Mouse (Mus musculus) heart, adult 2 months (tissue): Measurements from ENCODE around the gene AC124502.3. TPM values are rescaled to one million over a fixed set of nuclear protein-coding genes. Genes with fewer than 3 reads are reported as not detected.

ENCODE experiments used
- DNase-seq, 2 experiments: peaks; one replicate each; pipeline ENCODE4 v3.0.0; 2021
- H3K27ac ChIP-seq: fragments of 200-600 bp; 2 replicates; pipeline ENCODE4 v1.8.1; 2022
- H3K27me3 ChIP-seq: fragments of 200-500 bp; 2 replicates; pipeline ENCODE4 v1.6.1; 2012; ENCODE audit warnings: mild to moderate bottlenecking, low read length, inconsistent platforms, mixed read lengths; ENCODE audit not compliant: control insufficient read depth, insufficient read depth
- H3K36me3 ChIP-seq: fragments of 200-500 bp; 2 replicates; pipeline ENCODE4 v1.6.1; 2012; ENCODE audit warnings: low read length, inconsistent platforms; ENCODE audit not compliant: control insufficient read depth, insufficient read depth
- H3K4me1 ChIP-seq: fragments of 200-500 bp; 2 replicates; pipeline ENCODE4 v1.6.1; 2011; ENCODE audit warnings: low read length; ENCODE audit not compliant: control insufficient read depth, insufficient read depth
- H3K4me3 ChIP-seq: fragments of 200-600 bp; 2 replicates; pipeline ENCODE4 v1.8.1; 2022
- H3K79me2 ChIP-seq: fragments of 200-500 bp; replicated peaks from 2 replicates; pipeline ENCODE4 v1.6.1; 2012; ENCODE audit warnings: mild to moderate bottlenecking, inconsistent platforms, low read length, moderate library complexity, mixed read lengths; ENCODE audit not compliant: control insufficient read depth, insufficient read depth
- H3K9ac ChIP-seq: fragments of 200-500 bp; 2 replicates; pipeline ENCODE4 v1.6.1; 2012; ENCODE audit warnings: low read depth, mild to moderate bottlenecking, control low read depth, inconsistent platforms, low read length, mixed read lengths
- CTCF ChIP-seq: fragments of 200-600 bp; IDR thresholded peaks from 2 replicates; pipeline ENCODE4 v1.8.1; 2022; ENCODE audit warnings: antibody characterized with exemption, mild to moderate bottlenecking, moderate library complexity
- EP300 ChIP-seq: fragments of 200-500 bp; IDR thresholded peaks from 2 replicates; pipeline ENCODE4 v1.6.1; 2011; ENCODE audit warnings: low read depth, low read length, control low read depth; ENCODE audit not compliant: insufficient read depth
- POLR2A ChIP-seq: fragments of 200-500 bp; IDR thresholded peaks from 2 replicates; pipeline ENCODE4 v1.6.1; 2011; ENCODE audit warnings: mild to moderate bottlenecking, low read depth, low read length, control low read depth; ENCODE audit not compliant: insufficient read depth
- WGBS: fragments of 180-500 bp; shearing (Covaris S2); methylation state at CpG from one replicate; pipeline ENCODE4 v1.1.7; 2018; 5-methylcytosine and 5-hydroxymethylcytosine counted together
- intact Hi-C: fragments of 180-260 bp; cut with DNase I; formaldehyde crosslinking; loops from one replicate; pipeline ENCODE4 v1.15.1; 2025
- polyA plus RNA-seq: library from polyadenylated mRNA; depleted of rRNA; stranded (reverse); fragments of >200 nt; gene quantifications from 2 replicates; pipeline ENCODE4 v1.2.3, GENCODE M21; 2012
- total RNA-seq, 2 experiments: library from RNA; stranded (reverse); gene quantifications; 2 replicates each; pipeline ENCODE4 v1.2.3; 2021

The AC124502.3 gene
- total and polyA plus RNA-seq, 3 experiments = 0.08 to 2.3 (median 1.3) TPM

DNA sequence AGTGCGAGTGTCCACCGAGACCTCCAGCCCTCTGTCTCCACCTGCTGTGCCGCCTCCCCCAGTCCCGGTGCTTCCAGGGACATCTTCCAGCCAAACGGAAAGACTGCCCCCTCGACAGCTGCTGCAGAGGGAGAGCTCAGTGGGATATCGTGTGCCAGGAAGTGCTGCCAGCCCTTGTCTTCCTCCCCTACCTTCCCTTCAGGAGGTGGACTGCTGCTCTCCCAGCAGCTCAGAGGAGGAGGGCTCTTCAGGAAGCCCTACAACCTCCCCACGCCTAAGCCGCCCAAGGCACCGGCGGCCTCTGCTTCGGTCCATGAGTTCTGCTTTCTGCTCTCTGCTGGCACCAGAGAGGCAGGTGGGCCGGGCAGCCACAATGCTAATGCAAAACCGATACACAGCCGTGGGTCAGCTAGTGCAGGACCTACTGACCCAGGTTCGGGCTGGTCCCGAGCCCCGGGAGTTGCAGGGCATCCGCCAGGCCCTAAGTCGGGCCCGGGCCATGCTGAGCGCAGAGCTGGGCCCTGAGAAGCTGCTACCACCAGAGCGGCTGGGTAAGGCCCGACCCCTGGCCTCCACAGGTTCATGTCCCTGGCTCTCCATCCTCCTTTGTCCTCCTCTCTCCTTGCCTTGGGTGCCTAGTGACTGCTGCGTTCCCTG, 13.6 kb downstream of the AC124502.3 start:
- Histone ChIP-seq H3K27ac (no peak overlapping the region), H3K9ac (no peak overlapping the region), H3K36me3 (no peaks in the 10 kb centered on the region), H3K4me1 (peaks cover 4% of the 10 kb centered on the region), H3K4me3 (no peak overlapping the region), H3K79me2 (no peaks in the 10 kb centered on the region), H3K27me3 (no peaks in the 10 kb centered on the region)
- TF ChIP-seq CTCF = no peak
- TF ChIP-seq POLR2A = no peak
- no peak for TF ChIP-seq EP300
- 49% methylated on average over 25 of the region's 25 CpGs for WGBS
- no peak for DNase-seq
- intact Hi-C loops = no loop called here

DNA sequence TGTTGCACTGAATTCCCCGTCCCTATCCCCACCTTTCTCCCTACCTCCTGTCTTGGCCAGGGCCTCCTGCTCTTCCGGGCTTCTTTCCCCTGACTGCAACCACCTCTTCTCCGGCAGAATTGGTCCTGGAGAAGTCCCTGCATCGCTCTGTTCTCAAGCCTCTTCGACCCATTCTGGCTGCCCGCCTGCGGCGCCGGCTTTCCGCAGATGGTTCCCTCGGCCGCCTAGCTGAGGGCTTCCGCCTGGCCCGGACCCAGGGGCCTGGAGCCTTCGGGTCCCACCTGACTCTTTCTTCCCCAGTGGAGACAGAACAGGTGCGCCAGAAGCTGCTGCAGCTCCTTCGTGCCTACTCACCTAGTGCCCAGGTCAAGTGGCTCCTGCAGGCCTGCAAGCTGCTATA, 14.2 kb downstream of the AC124502.3 start:
- no peak overlapping the region for H3K9ac ChIP-seq
- peaks cover 7% of the 10 kb centered on the region for H3K4me1 ChIP-seq
- 80% methylated on average over 17 of the region's 17 CpGs for WGBS
- H3K27me3 ChIP-seq = no peaks in the 10 kb centered on the region
- intact Hi-C loops = no loop called here
- H3K36me3 ChIP-seq = no peaks in the 10 kb centered on the region
- H3K4me3 ChIP-seq = no peak overlapping the region
- no peak overlapping the region for H3K27ac ChIP-seq
- DNase-seq = no peak
- no peak for TF ChIP-seq CTCF
- TF ChIP-seq POLR2A = no peak
- H3K79me2 ChIP-seq = no peaks in the 10 kb centered on the region

DNA sequence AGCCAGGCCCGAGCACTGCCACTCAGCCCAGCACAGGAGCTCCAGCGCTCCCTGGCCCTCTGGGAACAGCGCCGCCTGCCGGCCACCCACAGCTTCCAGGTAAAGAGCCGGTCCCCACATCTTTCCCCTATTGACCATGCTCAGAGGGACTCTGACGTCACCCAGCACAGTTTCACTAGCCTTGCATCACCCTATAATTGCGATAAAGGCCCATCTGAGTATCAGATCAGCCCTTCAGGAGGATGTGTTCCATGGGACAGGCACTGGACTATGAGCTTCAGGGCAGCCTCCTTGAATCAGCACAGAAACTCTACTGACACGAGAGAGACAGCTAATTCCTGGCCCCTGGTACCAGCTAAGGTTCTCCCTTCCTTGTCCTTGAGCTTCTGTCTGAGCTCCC, 15.2 kb downstream of the AC124502.3 start:
- intact Hi-C loops = no loop called here

DNA sequence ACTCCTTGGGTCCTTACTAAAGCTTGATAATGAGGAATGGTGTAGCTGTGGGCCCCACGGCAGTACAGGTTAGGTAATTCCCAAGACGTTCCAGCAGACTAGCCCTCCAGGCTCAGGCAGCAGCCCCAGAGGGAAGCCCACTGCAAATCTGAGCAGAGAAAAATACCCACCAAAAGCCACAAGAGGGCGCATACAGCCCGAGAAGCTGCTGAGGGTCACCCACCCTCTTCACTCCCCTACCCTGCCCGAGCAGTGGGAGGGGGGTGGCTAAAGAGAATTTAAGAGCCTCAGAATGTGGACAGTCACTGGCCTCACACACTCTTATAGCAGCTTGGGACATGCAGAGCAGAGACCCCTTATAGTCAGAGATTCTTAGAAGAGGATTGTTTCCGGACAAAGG, 17.6 kb downstream of the AC124502.3 start:
- H3K4me1 ChIP-seq = peaks cover 12% of the 10 kb centered on the region
- intact Hi-C loops = loop anchor here (1.0 kb wide), 1 partner anchor 17 kb away; no protein-coding TSS in a partner anchor
- H3K4me3 ChIP-seq = no peak overlapping the region
- H3K79me2 ChIP-seq = no peaks in the 10 kb centered on the region
- peak; percentile 89 for TF ChIP-seq CTCF
- no peak for TF ChIP-seq POLR2A
- 18% methylated on average over 6 of the region's 6 CpGs for WGBS
- no peak overlapping the region for H3K9ac ChIP-seq
- no peaks in the 10 kb centered on the region for H3K36me3 ChIP-seq
- H3K27ac ChIP-seq = no peak overlapping the region
- DNase-seq = peak in 1 of 2 experiments; percentile 50
- H3K27me3 ChIP-seq = no peaks in the 10 kb centered on the region

More for the DNA sequence above, 15.2 kb downstream of the AC124502.3 start:
- TF ChIP-seq EP300 (no peak), POLR2A (no peak), CTCF (peak; percentile 79)
- Histone ChIP-seq H3K79me2 (no peaks in the 10 kb centered on the region), H3K9ac (no peak overlapping the region), H3K4me1 (peaks cover 11% of the 10 kb centered on the region), H3K4me3 (no peak overlapping the region), H3K27me3 (no peaks in the 10 kb centered on the region), H3K27ac (no peak overlapping the region), H3K36me3 (no peaks in the 10 kb centered on the region)
- WGBS = 49% methylated on average over 9 of the region's 9 CpGs
- DNase-seq = peak in 1 of 2 experiments; percentile 53

DNA sequence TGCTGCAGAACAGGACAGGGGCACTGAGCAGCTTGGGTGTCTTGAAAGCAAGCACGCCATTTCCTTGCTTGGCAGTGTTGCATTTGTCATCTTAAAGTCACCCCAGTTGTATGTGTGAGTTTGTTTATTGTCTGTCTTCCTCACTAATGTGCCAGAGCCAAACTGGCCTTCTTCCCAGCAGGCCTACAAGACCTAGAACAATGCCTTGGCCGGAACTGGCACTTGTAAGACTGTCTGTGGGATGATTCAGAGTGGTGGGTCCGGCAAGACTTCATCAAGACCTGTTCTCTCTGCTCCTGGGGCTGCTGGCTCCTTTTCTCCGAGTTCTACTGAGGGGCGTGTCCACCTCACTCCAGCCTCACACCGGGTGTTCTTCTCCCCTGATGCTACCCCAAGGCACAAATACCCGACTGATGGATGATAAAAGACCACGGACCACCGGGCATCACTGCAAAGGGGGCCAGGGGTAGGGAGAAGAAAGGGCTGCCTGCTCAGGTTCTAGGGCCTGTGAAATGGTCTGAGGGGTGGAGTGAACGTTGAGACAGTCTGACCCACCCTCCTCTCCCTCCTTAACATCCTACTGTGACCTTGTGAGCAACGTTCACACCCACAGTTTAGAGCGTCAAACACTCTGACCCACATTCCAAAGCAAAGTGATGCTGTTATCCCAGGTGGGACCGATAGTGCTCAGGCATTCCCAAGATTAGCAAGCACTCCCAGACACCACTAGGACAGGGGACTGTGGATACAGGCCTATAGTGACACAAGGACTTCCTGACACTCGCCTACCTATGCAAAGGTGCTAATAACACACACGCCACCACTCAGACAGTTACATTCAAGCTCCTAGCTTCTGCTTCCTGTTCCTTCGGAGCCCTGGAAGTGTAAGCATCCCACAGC, 19.4 kb downstream of the AC124502.3 start:
- intact Hi-C loops = no loop called here
- TF ChIP-seq CTCF = no peak
- no peak for TF ChIP-seq POLR2A
- H3K27me3 ChIP-seq = no peaks in the 10 kb centered on the region
- H3K9ac ChIP-seq = no peak overlapping the region
- peaks cover 10% of the 10 kb centered on the region for H3K4me1 ChIP-seq
- peak overlapping the region; percentile 36 for H3K27ac ChIP-seq
- no peak overlapping the region for H3K4me3 ChIP-seq
- whole genome bisulfite sequencing = 39% methylated on average over 16 of the region's 16 CpGs
- no peaks in the 10 kb centered on the region for H3K79me2 ChIP-seq
- H3K36me3 ChIP-seq = no peaks in the 10 kb centered on the region
- DNase-seq = no peak
